Mouse (Mus musculus) small intestine, adult 2 months (tissue): ENCODE measurements around the gene Barx1.

Experiments used
- CTCF ChIP-seq: fragments of 200-500 bp; IDR thresholded peaks from 2 replicates; pipeline ENCODE4 v1.5.1; 2012; ENCODE audit warnings: low read depth, mild to moderate bottlenecking, control low read depth, inconsistent platforms, low read length, moderate library complexity, mixed read lengths; ENCODE audit not compliant: insufficient replicate concordance, insufficient read length; ENCODE audit errors: extremely low read depth
- POLR2A ChIP-seq: fragments of 200-500 bp; IDR thresholded peaks from 2 replicates; pipeline ENCODE4 v1.6.1; 2012; ENCODE audit warnings: low read depth, mild to moderate bottlenecking, control low read depth, inconsistent platforms, low read length, moderate library complexity

DNA sequence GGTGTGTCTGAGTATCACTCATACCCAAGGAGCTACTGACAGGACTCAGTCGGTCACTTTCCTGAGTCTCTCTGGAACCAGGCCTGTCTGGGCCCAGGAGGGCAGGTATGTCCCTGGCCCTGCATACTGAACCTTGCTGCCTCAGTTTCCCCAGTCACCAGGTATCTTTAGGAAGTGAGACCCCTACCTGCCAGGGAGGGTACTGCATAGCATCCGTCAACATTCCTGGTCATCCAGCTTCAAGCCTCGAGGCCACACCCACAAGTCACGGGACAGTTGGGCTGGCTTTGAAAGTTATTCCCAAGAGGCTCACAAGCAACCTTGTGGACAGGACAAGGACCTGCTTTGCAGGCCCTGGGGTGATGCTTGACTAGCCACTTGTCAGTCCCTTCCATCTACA lies 53.3 kb downstream of the Barx1 start:
- TF ChIP-seq CTCF (peak; percentile 60; the same call in 1 of the 2 replicates), POLR2A (no peak)
